Mouse (Mus musculus) left cerebral cortex, postnatal 25 days (tissue): Measurements from ENCODE around the gene Scn1b. TPM values are rescaled to one million over a fixed set of nuclear protein-coding genes. Genes with fewer than 3 reads are reported as not detected.
A peak's percentile ranks its signal among the peaks of the same experiment; 100 is the strongest.

ENCODE experiments used
- DNase-seq, 2 experiments: peaks; one replicate each; pipeline ENCODE4 v3.0.0; 2022; ENCODE audit warnings: low spot score in 2 of 2, mixed read lengths in 1 of 2
- intact Hi-C: fragments of 180-260 bp; cut with DNase I; formaldehyde crosslinking; loops from one replicate; pipeline ENCODE4 v1.15.1; 2025
- total RNA-seq, 2 experiments: library from RNA; stranded (reverse); gene quantifications; 2 replicates each; pipeline ENCODE4 v1.2.3; 2021

Scn1b gene
- 100 to 1,000 TPM; 616 to 649 TPM for total RNA-seq

DNA sequence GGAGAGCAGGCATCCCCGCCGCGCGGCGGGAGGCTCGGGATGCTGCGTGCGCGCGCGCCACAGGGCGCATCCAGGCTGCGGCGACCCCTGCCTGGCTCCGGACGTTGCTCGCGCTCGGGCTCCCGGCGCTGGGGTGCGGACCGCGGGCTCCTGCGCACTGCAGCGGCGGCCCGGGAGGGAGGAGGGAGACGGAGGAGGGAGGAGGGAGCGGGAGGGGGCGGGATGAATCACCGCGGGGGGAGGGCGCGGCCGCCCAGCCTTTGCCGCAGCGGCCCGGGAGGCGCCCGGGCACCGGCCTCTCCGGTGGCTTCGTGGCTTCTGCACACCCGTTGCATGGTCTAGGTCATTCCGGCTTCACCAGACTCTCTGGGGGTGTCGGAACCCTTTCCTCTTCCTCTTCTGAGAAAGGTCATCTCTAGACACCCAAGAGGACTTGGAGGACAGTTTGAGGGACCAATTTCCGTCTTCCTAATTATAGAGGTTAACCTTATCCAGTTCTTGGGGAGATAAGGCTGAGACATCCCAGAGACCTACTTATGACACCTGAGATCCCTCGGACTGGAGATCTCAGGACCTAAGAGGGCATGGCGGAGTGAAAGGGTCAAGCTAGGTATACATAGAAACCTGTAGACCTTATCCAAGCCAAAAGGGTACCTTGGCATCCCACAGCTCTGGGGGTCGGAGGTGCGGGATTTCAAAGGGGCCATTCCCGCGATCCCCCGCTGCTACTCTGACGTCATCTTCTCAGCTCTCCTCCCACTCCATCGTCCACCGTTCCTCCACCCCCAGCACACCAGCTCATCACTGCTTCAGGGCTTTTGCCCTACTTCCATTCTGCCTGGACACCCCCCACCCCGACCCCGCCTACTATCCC is at the start of gene Scn1b:
TSS of gene Scn1b (minus strand) at position 153 of the 874 bp plus-strand sequence.
- DNase-seq: peak; percentile 71 to 87
- intact Hi-C loops: loop anchor here (1.0 kb wide), 1 partner anchor 24 kb away; no protein-coding TSS in a partner anchor

GRCm38 (mm10) chr7:31175096-31175495 is 48.3 kb upstream of the Scn1b start:
- no peak for DNase-seq
- intact Hi-C loops: no loop called here

DNA sequence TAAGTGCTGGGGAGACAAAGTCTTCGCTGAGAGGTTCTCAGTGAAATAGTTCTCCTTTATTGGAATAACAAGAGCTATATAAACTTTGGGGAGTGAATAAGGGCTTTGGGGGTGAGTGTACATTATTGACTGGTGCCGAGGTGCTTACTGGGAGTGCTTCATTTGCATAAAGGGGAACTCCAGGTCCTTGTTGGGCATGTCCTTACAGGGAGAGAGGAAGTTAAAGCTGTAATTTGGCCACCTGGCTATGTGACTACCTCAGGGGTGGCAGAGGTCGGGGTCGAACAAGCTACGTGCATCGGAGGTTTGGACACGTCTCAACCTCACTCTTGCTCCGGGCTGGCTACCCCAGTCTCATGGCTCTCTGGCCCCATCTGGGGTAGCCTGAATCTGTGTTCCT is 47.7 kb upstream of the Scn1b start:
- intact Hi-C loops: no loop called here

DNA sequence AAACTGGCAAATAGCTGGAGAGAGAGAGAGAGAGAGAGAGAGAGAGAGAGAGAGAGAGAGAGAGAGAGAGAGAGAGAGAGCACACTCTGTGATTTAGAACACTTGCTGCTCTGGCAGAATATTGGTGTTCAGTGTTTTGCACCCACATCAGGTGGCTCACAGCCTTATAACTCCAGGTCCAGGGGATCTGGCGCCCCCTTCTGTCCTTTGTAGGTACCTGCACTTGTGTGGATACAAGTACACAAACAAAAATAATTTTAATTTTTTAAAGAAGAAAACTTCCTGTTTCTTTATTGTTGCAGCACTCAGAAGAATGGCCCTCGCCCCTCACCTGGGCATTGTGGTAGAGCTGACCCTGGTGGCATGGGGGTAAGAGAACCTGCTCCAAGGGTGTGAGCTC is 45.4 kb upstream of the Scn1b start:
- peak in 1 of 2 experiments; percentile 19 for DNase-seq
- intact Hi-C loops: no loop called here

More for the DNA sequence above, 47.7 kb upstream of the Scn1b start:
- DNase-seq: no peak

GRCm38 (mm10) chr7:31170520-31170919 is 43.7 kb upstream of the Scn1b start:
- intact Hi-C loops: no loop called here
- DNase-seq: no peak

GRCm38 (mm10) chr7:31168412-31168811 is 41.6 kb upstream of the Scn1b start:
- DNase-seq: no peak
- intact Hi-C loops: no loop called here

- no peak for DNase-seq
- intact Hi-C loops: no loop called here
Observed at GRCm38 (mm10) chr7:31164748-31165147, 37.9 kb upstream of the Scn1b start.

GRCm38 (mm10) chr7:31163666-31164577 is 37.1 kb upstream of the Scn1b start:
- intact Hi-C loops: no loop called here
- no peak for DNase-seq

GRCm38 (mm10) chr7:31162324-31162723 is 35.5 kb upstream of the Scn1b start:
- DNase-seq: no peak
- intact Hi-C loops: no loop called here

GRCm38 (mm10) chr7:31161831-31162230 is 35.0 kb upstream of the Scn1b start:
- DNase-seq: no peak
- intact Hi-C loops: no loop called here

DNA sequence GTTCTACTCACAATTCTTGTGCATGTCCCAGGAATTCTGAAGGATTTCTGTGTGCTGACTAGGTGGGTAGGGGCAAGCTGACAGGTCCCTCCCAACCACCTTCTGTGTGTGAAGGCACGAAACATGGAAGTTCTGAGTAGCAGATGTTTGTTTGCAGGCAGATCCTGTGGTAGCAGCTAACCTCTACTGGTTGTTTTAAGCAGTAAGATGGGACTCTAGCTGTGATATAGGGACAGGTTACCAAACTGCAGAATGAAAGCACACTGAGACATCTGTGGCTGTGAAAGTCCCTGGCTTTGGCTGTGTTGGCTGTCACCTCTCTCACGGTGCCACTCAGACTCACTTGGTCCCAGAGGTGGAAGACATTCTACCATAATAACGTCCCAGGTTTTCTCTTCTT is 34.4 kb upstream of the Scn1b start:
- intact Hi-C loops: no loop called here
- no peak for DNase-seq

GRCm38 (mm10) chr7:31160763-31161162 is 34.0 kb upstream of the Scn1b start:
- intact Hi-C loops: no loop called here
- no peak for DNase-seq

GRCm38 (mm10) chr7:31156034-31156928 is 29.5 kb upstream of the Scn1b start:
- no peak for DNase-seq

DNA sequence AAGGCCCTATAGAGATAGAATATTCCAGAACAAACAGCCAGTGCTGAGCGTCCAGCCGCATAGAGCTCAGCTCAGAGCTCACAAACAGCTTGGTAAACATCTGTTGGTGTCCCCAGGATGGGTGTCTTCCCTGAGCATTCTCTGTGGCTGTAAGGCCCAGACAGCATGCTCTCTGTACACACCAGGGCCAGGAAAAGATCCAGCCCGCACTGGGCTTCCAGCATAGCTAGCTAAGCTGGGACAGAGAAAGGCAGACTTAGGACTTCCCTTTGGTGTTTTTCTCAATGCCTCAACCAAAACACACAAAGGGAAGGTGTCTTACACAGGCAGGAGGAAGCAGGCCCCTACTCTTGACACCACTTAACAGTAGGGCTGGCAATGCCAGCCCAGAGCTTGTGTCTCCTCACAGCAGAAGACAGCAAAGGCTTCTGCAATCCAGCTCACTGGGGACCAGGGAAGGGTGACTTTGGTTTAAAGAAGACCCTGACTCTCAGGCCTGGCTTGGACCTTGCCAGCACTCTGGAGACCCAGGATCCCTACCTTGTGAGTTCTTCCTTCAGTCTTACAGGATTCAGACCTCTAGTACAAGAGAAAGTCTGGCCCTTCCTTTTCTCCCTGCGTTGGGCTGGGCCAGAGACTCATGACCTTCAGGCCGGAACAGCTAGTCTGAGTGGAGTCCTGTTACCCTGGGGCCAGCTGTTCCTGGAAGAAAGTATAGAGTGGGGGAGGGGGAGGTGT is 28.7 kb upstream of the Scn1b start, which contains the start of gene Gramd1a:
TSS of gene Gramd1a (minus strand) at position 601 of the 738 bp plus-strand sequence.
- intact Hi-C loops: no loop called here

More at GRCm38 (mm10) chr7:31156034-31156928, 29.5 kb upstream of the Scn1b start:
- intact Hi-C loops: no loop called here

GRCm38 (mm10) chr7:31153536-31154320 is 26.9 kb upstream of the Scn1b start:
- no peak for DNase-seq
- intact Hi-C loops: no loop called here

More for the DNA sequence above, 28.7 kb upstream of the Scn1b start, which contains the start of gene Gramd1a:
- DNase-seq: no peak

GRCm38 (mm10) chr7:31151301-31152241 is 24.8 kb upstream of the Scn1b start:
- intact Hi-C loops: loop anchor here (1.0 kb wide), 1 partner anchor 24 kb away; the partner anchor contains the start of gene Scn1b
- peak in 1 of 2 experiments; percentile 53 for DNase-seq
